Mouse (Mus musculus) hindbrain, embryonic 16.5 days (tissue): ENCODE results near the gene Rorb. TPM values are rescaled to one million over a fixed set of nuclear protein-coding genes. Genes with fewer than 3 reads are reported as not detected.

ENCODE experiments used
- ATAC-seq: fragments of 200-750 bp; cut with Nextera tagmentation; 2 replicates; pipeline ENCODE4 v1.8.0; 2017; ENCODE audit warnings: moderate TSS enrichment, moderate library complexity
- H3K27ac ChIP-seq: fragments of 300-500 bp; sonication (generic); 2 replicates; pipeline ENCODE4 v1.5.1; 2014; ENCODE audit warnings: low read depth, mild to moderate bottlenecking, control low read depth, low read length, moderate library complexity
- H3K27me3 ChIP-seq: fragments of 300-500 bp; sonication (generic); replicated peaks from 2 replicates; pipeline ENCODE4 v1.6.1; 2014; ENCODE audit warnings: low read length; ENCODE audit not compliant: control insufficient read depth, insufficient read depth
- H3K36me3 ChIP-seq: fragments of 300-500 bp; sonication (generic); 2 replicates; pipeline ENCODE4 v1.6.1; 2014; ENCODE audit warnings: mild to moderate bottlenecking, low read length, moderate library complexity, mixed read lengths; ENCODE audit not compliant: control insufficient read depth, insufficient read depth
- H3K4me1 ChIP-seq: fragments of 300-500 bp; sonication (generic); 2 replicates; pipeline ENCODE4 v1.6.1; 2014; ENCODE audit warnings: low read depth, low read length; ENCODE audit not compliant: control insufficient read depth, insufficient read depth
- H3K4me2 ChIP-seq: fragments of 300-500 bp; sonication (generic); 2 replicates; pipeline ENCODE4 v1.6.1; 2014; ENCODE audit warnings: mild to moderate bottlenecking, low read length, control low read depth, moderate library complexity
- H3K4me3 ChIP-seq: fragments of 300-500 bp; sonication (generic); 2 replicates; pipeline ENCODE4 v1.5.1; 2014; ENCODE audit warnings: mild to moderate bottlenecking, low read length, control low read depth, moderate library complexity
- H3K9ac ChIP-seq: fragments of 300-500 bp; sonication (generic); 2 replicates; pipeline ENCODE4 v1.6.1; 2014; ENCODE audit warnings: low read depth, mild to moderate bottlenecking, control low read depth, low read length, moderate library complexity
- H3K9me3 ChIP-seq: fragments of 300-500 bp; sonication (generic); 2 replicates; pipeline ENCODE4 v1.6.1; 2014; ENCODE audit warnings: mild to moderate bottlenecking, low read length, moderate library complexity; ENCODE audit not compliant: control insufficient read depth
- WGBS: fragments of 180-500 bp; shearing (Covaris S2); extraction: QIAGEN DNeasy Blood & Tissue Kit; methylation state at CpG from one replicate; pipeline ENCODE4 v1.1.7; 2014; 5-methylcytosine and 5-hydroxymethylcytosine counted together
- polyA plus RNA-seq: library from polyadenylated mRNA; unstranded; fragments of >200 nt; fragmentation: Nextera tagmentation; extraction: Ambion mirVana; gene quantifications from 2 replicates; pipeline ENCODE4 v1.2.1, GENCODE M21; 2015

Rorb gene
- polyA plus RNA-seq, 1 experiment from 2014 or later: 13.1 TPM

DNA sequence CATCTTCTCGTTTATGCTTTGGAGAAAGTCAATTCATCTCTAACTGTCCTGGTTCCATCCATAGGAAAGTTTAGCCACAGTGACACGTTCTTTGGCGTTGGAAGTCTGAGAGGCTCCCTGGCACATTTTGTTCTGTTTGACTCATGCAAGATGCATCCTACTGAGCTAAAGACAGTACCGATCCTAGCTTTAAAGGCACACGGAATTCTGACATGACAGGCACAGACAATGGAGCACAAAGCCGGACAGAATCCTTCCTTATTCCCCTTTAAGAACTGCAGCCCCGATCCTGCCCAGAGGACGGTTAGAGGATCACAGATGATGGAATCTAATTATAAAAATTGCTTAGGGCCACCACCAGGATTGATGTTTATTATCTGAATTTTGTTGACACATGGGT is 141.6 kb downstream of the Rorb start:
- Histone ChIP-seq H3K4me2 (peak overlapping the region; percentile 8), H3K27me3 (no peaks in the 10 kb centered on the region), H3K36me3 (no peaks in the 10 kb centered on the region), H3K27ac (no peak overlapping the region), H3K9ac (no peak overlapping the region), H3K9me3 (no peaks in the 10 kb centered on the region), H3K4me3 (no peak overlapping the region), H3K4me1 (no peaks in the 10 kb centered on the region)
- ATAC-seq: peak; percentile 64; the same call in 1 of the 2 replicates
- WGBS: 14% methylated on average over 8 of the region's 8 CpGs

DNA sequence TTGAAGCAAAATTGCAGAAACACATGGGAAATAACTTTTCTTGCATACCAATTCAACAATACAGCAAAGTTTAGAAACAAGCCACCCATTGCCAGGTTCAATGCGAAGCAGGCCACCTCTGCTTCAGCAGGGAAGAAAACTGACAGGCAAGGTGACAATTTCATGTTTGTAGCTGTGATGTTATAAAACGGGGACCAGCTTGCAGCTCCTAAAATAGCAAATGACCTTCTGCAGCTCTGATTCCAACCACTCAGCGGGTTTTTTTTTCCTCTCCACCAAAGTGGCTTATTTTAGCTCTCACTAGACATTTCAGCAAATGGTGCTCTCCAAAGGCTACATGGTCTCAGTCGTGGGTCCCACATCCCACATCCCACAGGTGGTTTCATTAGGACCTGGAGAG is 143.7 kb downstream of the Rorb start:
- 81% methylated on average over 4 of the region's 4 CpGs for WGBS
- Histone ChIP-seq H3K9me3 (no peaks in the 10 kb centered on the region), H3K9ac (no peak overlapping the region), H3K27me3 (no peaks in the 10 kb centered on the region), H3K4me2 (no peak overlapping the region), H3K36me3 (no peaks in the 10 kb centered on the region), H3K27ac (no peak overlapping the region), H3K4me3 (no peak overlapping the region), H3K4me1 (no peaks in the 10 kb centered on the region)
- no peak for ATAC-seq

DNA sequence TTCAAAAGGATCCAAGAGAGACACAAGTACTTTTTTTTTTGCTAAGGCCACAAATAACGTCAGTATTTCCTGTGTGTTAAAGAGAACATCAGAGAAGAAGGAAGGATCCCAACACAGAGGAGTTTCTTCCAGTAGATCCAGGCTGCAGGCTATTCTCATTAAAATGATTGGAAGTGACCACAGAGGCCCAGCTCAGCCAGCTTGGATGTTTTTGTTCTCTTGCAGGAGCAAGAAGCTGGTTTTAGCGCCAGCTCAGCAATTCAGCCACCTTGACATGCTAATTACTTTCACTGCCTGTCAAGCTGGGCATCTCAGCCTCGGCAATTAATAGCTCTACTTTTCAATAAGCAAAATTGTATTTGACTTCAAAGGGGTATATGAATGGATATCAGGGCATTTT is 151.1 kb downstream of the Rorb start:
- no peak overlapping the region for H3K27ac ChIP-seq
- ATAC-seq: no peak

DNA sequence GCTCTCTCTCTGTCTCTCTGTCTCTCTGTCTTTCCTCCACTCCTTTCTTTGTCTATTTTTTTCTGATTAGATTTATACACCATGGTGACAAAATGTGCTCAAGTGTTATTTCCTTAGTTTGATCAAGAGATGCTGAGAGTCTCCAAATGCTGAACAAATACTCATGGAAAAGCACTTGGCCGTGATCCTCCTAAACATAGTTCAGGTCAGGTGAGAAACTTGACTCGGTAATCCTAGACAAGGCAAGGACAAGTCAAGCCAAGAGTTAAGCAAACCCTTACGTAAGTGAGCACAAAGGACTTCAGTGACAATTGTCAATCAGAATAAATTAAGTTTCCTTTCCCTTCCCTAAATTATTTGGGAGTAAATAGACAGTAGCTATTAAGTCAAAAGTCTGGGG is 158.2 kb downstream of the Rorb start:
- Histone ChIP-seq H3K4me1 (no peaks in the 10 kb centered on the region), H3K9ac (no peak overlapping the region), H3K36me3 (no peaks in the 10 kb centered on the region), H3K27ac (no peak overlapping the region), H3K9me3 (no peaks in the 10 kb centered on the region), H3K4me2 (no peak overlapping the region), H3K27me3 (no peaks in the 10 kb centered on the region), H3K4me3 (no peak overlapping the region)
- 91% methylated on average over 3 of the region's 3 CpGs for WGBS
- no peak for ATAC-seq

More for the DNA sequence above, 151.1 kb downstream of the Rorb start:
- no peak overlapping the region for H3K4me2 ChIP-seq
- H3K9me3 ChIP-seq: no peaks in the 10 kb centered on the region
- no peaks in the 10 kb centered on the region for H3K27me3 ChIP-seq
- H3K36me3 ChIP-seq: no peaks in the 10 kb centered on the region
- H3K4me3 ChIP-seq: no peak overlapping the region
- H3K9ac ChIP-seq: no peak overlapping the region
- H3K4me1 ChIP-seq: no peaks in the 10 kb centered on the region
- 8% methylated on average over 3 of the region's 3 CpGs for WGBS

DNA sequence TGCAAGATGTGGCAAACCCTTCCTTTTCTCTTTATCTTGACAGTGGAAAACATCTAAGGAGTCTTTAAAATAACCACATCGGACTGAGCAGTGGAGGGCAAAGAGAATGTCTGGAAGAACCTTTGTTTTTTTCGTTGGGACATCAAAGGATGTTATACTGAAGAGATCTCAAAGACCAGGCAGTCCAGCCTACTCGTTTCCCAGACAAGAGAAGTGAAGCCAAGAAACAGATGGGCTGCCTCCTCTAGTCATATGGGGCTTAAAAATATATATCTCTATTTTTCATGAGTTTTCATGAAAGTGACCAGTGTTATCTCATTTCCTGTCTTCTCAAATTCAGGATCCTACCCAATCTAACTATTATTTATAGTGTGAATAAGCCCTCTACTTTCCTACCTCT is 163.8 kb downstream of the Rorb start:
- Histone ChIP-seq H3K4me3 (no peak overlapping the region), H3K9me3 (no peaks in the 10 kb centered on the region), H3K36me3 (no peaks in the 10 kb centered on the region), H3K27ac (no peak overlapping the region), H3K4me1 (no peaks in the 10 kb centered on the region), H3K9ac (no peak overlapping the region), H3K27me3 (no peaks in the 10 kb centered on the region), H3K4me2 (no peak overlapping the region)
- no peak for ATAC-seq
- WGBS: 74% methylated on average over 3 of the region's 3 CpGs

DNA sequence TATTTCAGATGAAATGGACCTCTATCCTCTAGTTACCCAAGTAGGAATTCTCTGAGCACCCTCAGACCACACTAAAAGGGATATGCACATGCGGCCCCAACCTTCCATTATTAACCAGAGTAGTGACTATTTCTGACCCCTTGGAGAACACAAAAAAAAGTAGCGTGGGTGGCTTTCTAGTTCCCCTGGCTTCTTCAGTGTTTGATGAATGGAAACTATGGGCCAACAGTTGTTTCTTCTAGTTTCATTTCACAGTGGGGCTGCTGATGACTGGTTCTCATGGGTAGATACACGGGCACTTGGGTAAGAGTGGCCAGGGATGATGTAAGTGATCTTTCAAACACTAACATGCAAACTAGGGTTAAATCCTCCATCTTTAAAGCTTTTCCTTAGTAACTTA is 165.7 kb downstream of the Rorb start:
- no peaks in the 10 kb centered on the region for H3K36me3 ChIP-seq
- no peak for ATAC-seq
- H3K4me3 ChIP-seq: no peak overlapping the region
- no peaks in the 10 kb centered on the region for H3K4me1 ChIP-seq
- H3K27ac ChIP-seq: no peak overlapping the region
- no peak overlapping the region for H3K9ac ChIP-seq
- no peaks in the 10 kb centered on the region for H3K27me3 ChIP-seq
- no peak overlapping the region for H3K4me2 ChIP-seq
- H3K9me3 ChIP-seq: no peaks in the 10 kb centered on the region
- 92% methylated on average over 3 of the region's 3 CpGs for WGBS

DNA sequence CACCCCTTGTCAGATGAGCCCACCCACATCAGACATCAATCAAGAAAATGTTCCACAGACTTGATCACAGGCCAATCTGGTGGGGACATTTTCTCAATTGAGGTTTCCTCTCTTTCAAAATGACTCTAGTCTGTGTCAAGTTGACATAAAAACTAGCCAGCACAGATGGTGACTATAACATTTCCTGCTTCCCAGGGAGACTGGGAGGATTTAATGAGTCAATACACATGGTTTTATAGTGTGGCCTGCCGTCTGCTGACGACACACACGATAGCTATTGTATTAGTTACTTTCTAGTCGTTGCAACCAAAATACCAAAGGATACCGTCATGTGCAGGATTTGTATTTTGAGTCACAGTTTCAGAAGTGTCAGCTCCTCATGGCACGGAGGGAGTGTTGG is 169.6 kb downstream of the Rorb start:
- Histone ChIP-seq H3K27ac (no peak overlapping the region), H3K4me3 (no peak overlapping the region), H3K36me3 (no peaks in the 10 kb centered on the region), H3K4me2 (no peak overlapping the region), H3K9ac (no peak overlapping the region), H3K9me3 (no peaks in the 10 kb centered on the region), H3K4me1 (no peaks in the 10 kb centered on the region), H3K27me3 (no peaks in the 10 kb centered on the region)
- WGBS: 74% methylated on average over 6 of the region's 6 CpGs
- ATAC-seq: no peak

DNA sequence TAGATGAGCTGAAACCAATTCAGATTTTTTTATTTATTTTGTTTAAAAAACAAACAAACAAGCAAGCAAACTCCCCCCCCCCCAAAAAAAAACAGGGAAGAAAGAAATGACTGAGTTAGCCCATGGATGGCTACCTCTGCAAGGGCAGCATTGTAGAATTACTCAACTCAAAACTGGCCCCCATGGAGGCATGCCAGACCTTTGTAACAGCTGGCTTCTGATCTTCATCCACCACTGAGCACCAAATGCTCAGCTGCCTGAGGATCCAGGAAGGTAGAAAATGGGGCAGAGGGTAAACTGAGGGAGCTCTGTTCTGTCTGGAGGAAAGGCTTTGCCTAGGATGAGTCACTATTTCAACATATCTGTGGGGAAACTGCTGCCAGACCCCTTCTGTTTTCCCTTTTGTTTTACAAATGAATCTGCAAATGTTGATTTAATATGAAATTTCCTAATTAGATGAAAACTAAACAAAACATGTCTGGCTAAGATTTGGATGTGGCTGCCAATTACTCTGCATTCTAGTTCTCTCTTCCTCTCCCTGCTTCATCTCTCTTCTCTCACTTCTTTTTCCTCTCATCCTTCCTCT is 199.1 kb downstream of the Rorb start:
- Histone ChIP-seq H3K9ac (no peak overlapping the region), H3K4me3 (no peak overlapping the region)
- ATAC-seq: no peak

DNA sequence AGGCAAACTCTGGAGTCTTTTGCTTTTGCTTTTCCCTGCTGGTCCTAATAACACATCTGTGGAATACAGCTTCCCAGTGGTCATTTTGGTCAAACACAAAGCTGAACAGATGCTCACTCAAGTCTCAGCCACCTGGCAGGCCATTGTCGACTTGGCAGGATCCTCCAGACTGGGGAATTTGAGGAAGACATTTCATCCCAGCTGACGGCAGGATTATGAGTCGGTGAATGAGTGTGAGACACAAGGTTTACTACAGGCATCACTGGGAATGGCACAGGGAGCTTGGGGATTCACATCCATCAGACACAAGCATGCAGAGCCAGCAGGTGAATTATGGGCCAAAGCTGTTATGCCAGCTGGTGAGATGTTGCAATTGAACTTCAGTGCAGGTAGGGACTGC is 201.4 kb downstream of the Rorb start:
- Histone ChIP-seq H3K36me3 (no peaks in the 10 kb centered on the region), H3K27me3 (no peaks in the 10 kb centered on the region), H3K9ac (no peak overlapping the region), H3K9me3 (no peaks in the 10 kb centered on the region), H3K4me3 (no peak overlapping the region), H3K27ac (no peak overlapping the region), H3K4me1 (no peaks in the 10 kb centered on the region), H3K4me2 (no peak overlapping the region)
- peak; percentile 81 for ATAC-seq
- 43% methylated on average over 3 of the region's 3 CpGs for WGBS

More for the DNA sequence above, 199.1 kb downstream of the Rorb start:
- H3K27me3 ChIP-seq: no peaks in the 10 kb centered on the region
- no peaks in the 10 kb centered on the region for H3K4me1 ChIP-seq
- no peak overlapping the region for H3K27ac ChIP-seq
- no peaks in the 10 kb centered on the region for H3K9me3 ChIP-seq
- no peaks in the 10 kb centered on the region for H3K36me3 ChIP-seq
- no peak overlapping the region for H3K4me2 ChIP-seq

DNA sequence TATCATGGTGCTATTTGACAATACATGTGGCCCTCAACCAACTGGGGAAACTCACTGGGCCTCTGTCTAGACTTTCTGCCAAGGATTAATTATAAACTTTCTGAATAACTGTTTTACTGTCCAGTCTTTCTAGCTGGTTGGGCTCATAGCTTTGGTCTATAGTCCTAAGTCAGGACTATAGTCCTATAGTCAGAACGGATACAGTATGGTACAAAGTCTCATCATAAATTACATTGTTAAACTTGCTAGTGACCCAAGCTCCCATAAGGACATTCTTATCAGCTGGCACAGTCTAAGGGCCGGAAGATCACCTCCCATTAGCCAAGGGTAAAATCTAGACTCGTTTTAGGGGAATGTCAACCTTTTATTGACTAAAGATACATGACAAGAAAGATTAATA is 205.5 kb downstream of the Rorb start:
- Histone ChIP-seq H3K27me3 (no peaks in the 10 kb centered on the region), H3K36me3 (no peaks in the 10 kb centered on the region), H3K9ac (no peak overlapping the region), H3K9me3 (no peaks in the 10 kb centered on the region), H3K4me3 (no peak overlapping the region), H3K27ac (no peak overlapping the region), H3K4me2 (no peak overlapping the region), H3K4me1 (no peaks in the 10 kb centered on the region)
- ATAC-seq: no peak
- 64% methylated on average over 3 of the region's 3 CpGs for WGBS
